Mouse (Mus musculus): ENCODE results near the gene Nmt1. TPM values are rescaled to one million over a fixed set of nuclear protein-coding genes. Genes with fewer than 3 reads are reported as not detected.

The Nmt1 gene
- total and polyA plus RNA-seq, 2 experiments from 2014 or later, result 40.5 to 48.6 TPM

DNA sequence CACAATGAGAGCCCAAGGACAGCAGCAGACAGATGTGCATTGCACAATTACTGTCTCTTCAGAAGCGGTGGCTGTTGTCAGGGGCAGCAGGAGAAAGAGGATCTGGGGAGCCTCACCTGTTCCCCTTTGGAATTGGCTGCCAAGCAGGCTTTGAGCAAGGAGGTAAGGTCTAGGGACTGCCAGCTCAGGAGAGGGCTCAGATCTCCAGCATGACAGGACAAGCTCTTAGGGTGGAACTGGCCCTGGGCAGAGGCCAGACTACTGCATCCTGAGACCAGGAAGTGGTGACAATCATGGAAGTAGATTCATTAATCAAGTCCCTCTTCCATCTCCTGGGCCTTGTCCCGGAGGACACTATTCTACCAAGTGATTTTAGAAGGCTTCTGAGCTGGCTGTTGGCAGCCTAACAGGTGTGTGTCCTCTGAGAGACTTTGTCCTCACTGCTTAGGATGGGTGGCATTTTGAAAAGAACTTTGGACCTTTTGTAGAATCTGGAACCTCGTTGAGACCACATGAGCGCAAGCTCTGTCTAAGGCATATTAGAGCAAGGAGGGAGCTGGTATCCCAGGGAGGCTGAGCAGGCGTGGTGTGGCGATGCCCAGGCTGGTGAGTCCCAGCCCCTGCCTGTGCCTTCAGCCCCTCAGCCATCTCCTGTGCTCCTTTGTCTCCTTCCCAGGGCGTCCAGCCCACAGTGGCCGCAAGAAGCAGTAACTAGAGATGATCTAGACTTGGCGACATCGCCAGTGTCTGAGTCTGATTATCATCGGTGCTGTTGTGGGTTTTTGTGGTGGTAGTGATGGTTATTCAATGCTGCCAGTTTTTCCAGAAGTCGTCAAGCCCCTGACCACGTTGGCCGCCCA lies 38.4 kb downstream of the Nmt1 start:
- DNase-seq (ENCODE audit: low spot score) (no peak), ATAC-seq (ENCODE audit: low FRiP score) (no peak)
- Histone ChIP-seq H3K4me3 (ENCODE audit: low read depth, low read length) (no peak overlapping the region), H3K4me2 (ENCODE audit: low read depth, low read length, poor library complexity, severe bottlenecking) (no peak overlapping the region), H3K4me1 (ENCODE audit: insufficient read depth, low read length) (no peaks in the 10 kb centered on the region), H3K9me3 (ENCODE audit: low read length) (no peaks in the 10 kb centered on the region), H3K9ac (replicated peaks; ENCODE audit: low read length, poor library complexity, severe bottlenecking) (no peak overlapping the region), H3K27me3 (ENCODE audit: insufficient read depth, low read length) (no peaks in the 10 kb centered on the region), H3K27ac (ENCODE audit: low read depth, low read length) (no peak overlapping the region), H3K36me3 (ENCODE audit: insufficient read depth, low read length) (peaks cover 59% of the 10 kb centered on the region)
- no peak for TF ChIP-seq CTCF (IDR thresholded peaks at IDR 0.05)
- WGBS, result 96% methylated on average over 14 of the region's 14 CpGs

DNA sequence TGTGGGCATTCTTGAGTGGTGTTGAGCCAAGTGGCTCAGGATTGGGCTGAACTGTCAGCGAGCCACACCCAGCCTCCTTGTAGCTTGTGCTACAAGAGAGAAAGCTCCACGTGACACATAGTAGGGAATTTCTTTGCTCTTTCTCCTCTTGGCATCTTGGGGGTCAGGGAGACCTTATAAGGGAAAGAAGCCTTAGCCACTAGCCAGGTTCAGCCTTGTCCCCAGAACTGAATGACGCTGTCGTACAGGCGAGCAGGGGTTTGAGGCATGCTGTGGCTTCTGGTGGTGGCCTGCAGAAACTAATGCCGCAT lies 39.0 kb downstream of the Nmt1 start:
- Histone ChIP-seq H3K27me3 (ENCODE audit: insufficient read depth, low read length) (no peaks in the 10 kb centered on the region), H3K4me1 (ENCODE audit: insufficient read depth, low read length) (no peaks in the 10 kb centered on the region), H3K9ac (replicated peaks; ENCODE audit: low read length, poor library complexity, severe bottlenecking) (no peak overlapping the region), H3K4me2 (ENCODE audit: low read depth, low read length, poor library complexity, severe bottlenecking) (no peak overlapping the region), H3K27ac (ENCODE audit: low read depth, low read length) (no peak overlapping the region), H3K4me3 (ENCODE audit: low read depth, low read length) (no peak overlapping the region), H3K36me3 (ENCODE audit: insufficient read depth, low read length) (peaks cover 59% of the 10 kb centered on the region), H3K9me3 (ENCODE audit: low read length) (no peaks in the 10 kb centered on the region)
- TF ChIP-seq CTCF (IDR thresholded peaks at IDR 0.05), result no peak
- ATAC-seq (ENCODE audit: low FRiP score), result no peak
- DNase-seq (ENCODE audit: low spot score), result no peak
- WGBS, result 89% methylated on average over 6 of the region's 6 CpGs

DNA sequence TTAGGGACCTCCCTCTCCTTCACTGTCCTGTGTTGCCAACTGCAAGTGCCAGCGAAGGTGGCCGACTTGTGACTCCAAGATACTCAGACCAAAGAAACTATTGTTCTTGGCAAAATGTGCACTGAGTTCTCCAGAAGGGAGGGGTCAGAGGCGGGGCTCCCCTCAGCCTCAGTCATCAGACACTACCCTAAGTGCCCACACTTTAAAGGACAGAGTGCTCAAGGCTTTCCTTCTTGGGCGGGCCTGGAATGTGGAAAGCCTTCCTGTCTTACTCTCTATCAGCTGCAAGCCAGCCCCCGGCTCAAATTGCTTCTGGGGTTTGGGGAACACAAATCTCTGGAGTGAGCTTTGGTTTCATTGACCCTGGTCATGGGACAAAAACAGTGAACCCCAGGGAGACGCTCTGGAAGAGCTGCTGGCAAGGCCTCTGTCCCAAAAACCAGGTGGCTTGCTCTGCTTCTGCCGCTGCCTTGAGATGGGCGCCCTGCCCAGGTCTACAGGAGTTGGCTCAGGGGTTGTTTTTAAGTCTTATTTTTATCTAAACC lies 39.5 kb downstream of the Nmt1 start:
- Histone ChIP-seq H3K4me3 (ENCODE audit: low read depth, low read length) (no peak overlapping the region), H3K36me3 (ENCODE audit: insufficient read depth, low read length) (peaks cover 59% of the 10 kb centered on the region), H3K4me2 (ENCODE audit: low read depth, low read length, poor library complexity, severe bottlenecking) (no peak overlapping the region), H3K4me1 (ENCODE audit: insufficient read depth, low read length) (no peaks in the 10 kb centered on the region), H3K9ac (replicated peaks; ENCODE audit: low read length, poor library complexity, severe bottlenecking) (no peak overlapping the region), H3K9me3 (ENCODE audit: low read length) (no peaks in the 10 kb centered on the region), H3K27ac (ENCODE audit: low read depth, low read length) (no peak overlapping the region), H3K27me3 (ENCODE audit: insufficient read depth, low read length) (no peaks in the 10 kb centered on the region)
- no peak for TF ChIP-seq CTCF (IDR thresholded peaks at IDR 0.05)
- no peak for DNase-seq (ENCODE audit: low spot score)
- ATAC-seq (ENCODE audit: low FRiP score), result no peak
- 84% methylated on average over 8 of the region's 8 CpGs for WGBS

DNA sequence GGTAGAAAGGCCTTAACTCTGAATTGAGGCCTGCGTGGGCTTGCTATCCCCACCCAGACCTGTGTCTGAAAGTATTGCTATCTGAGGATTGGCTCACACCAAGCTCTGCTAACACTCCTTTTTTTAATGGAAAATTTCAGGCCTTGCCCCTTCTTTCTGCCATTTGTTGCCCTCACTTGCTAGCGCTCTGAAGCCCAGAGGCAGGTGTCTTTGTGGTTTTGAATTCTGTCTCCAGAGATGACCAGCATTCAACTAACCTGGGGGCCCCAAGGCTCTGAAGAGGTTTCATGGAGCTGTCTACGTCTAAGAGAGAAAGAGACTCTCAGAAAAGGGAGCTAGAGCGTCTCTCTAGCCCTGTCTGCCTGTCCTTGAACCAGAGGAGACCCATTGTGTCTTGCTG lies 40.3 kb downstream of the Nmt1 start:
- Histone ChIP-seq H3K9me3 (ENCODE audit: low read length) (no peaks in the 10 kb centered on the region), H3K4me3 (ENCODE audit: low read depth, low read length) (no peak overlapping the region), H3K4me2 (ENCODE audit: low read depth, low read length, poor library complexity, severe bottlenecking) (no peak overlapping the region), H3K27ac (ENCODE audit: low read depth, low read length) (no peak overlapping the region), H3K9ac (replicated peaks; ENCODE audit: low read length, poor library complexity, severe bottlenecking) (no peak overlapping the region; the same call in 1 of the 2 replicates), H3K27me3 (ENCODE audit: insufficient read depth, low read length) (no peaks in the 10 kb centered on the region), H3K36me3 (ENCODE audit: insufficient read depth, low read length) (peaks cover 56% of the 10 kb centered on the region), H3K4me1 (ENCODE audit: insufficient read depth, low read length) (no peaks in the 10 kb centered on the region)
- 92% methylated on average over 4 of the region's 4 CpGs for WGBS
- TF ChIP-seq CTCF (IDR thresholded peaks at IDR 0.05), result no peak
- ATAC-seq (ENCODE audit: low FRiP score) (no peak), DNase-seq (ENCODE audit: low spot score) (no peak)

DNA sequence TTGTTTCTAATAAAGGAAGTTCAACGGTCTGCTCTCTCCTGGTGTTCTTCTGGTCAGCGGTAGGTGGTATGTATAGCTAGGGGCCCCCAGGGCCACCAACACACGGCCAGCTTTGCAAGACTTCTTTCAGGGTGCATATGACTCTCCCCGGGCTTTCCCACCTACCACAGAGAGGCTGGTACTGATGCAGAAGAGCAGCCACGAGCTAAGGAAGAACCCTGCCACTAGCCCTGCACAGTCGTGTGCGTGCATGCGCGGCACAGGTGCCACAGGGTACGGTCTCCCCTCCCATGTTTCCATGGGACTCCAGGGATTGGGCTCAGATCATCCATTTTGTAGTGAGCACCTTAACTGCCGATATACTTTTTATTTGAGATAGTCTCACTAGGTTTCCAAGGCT lies 40.9 kb downstream of the Nmt1 start:
- no peaks in the 10 kb centered on the region for H3K27me3 ChIP-seq (ENCODE audit: insufficient read depth, low read length)
- TF ChIP-seq CTCF (IDR thresholded peaks at IDR 0.05), result no peak
- ATAC-seq (ENCODE audit: low FRiP score), result no peak
- no peak for DNase-seq (ENCODE audit: low spot score)
- H3K27ac ChIP-seq (ENCODE audit: low read depth, low read length), result no peak overlapping the region
- WGBS, result 93% methylated on average over 11 of the region's 11 CpGs
- no peak overlapping the region for H3K9ac ChIP-seq (replicated peaks; ENCODE audit: low read length, poor library complexity, severe bottlenecking)
- H3K36me3 ChIP-seq (ENCODE audit: insufficient read depth, low read length), result peaks cover 50% of the 10 kb centered on the region
- H3K4me2 ChIP-seq (ENCODE audit: low read depth, low read length, poor library complexity, severe bottlenecking), result no peak overlapping the region
- H3K9me3 ChIP-seq (ENCODE audit: low read length), result no peaks in the 10 kb centered on the region
- no peaks in the 10 kb centered on the region for H3K4me1 ChIP-seq (ENCODE audit: insufficient read depth, low read length)
- H3K4me3 ChIP-seq (ENCODE audit: low read depth, low read length), result no peak overlapping the region

DNA sequence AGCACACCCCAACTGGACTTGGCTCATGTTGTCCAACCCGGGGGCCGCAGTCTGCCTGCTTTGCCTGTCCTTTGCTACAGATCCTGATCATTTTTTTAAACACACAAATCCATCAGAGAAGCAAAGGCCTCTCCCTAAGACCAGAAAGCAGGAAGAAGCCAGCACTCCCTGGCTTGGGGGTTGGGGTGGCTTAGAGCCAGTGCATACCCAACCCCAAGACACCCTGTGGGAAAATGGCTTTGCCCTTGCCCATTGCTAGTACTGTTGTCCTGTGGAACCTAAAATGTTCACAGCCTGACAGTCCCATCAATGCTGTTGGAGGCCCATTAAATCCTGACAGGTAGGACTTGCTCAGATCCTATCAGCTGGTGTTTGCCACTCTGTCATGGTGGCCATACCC lies 41.7 kb downstream of the Nmt1 start:
- Histone ChIP-seq H3K4me3 (ENCODE audit: low read depth, low read length) (no peak overlapping the region), H3K27me3 (ENCODE audit: insufficient read depth, low read length) (no peaks in the 10 kb centered on the region), H3K4me1 (ENCODE audit: insufficient read depth, low read length) (peaks cover 4% of the 10 kb centered on the region; the same call in 1 of the 2 replicates), H3K9me3 (ENCODE audit: low read length) (no peaks in the 10 kb centered on the region), H3K9ac (replicated peaks; ENCODE audit: low read length, poor library complexity, severe bottlenecking) (no peak overlapping the region), H3K27ac (ENCODE audit: low read depth, low read length) (no peak overlapping the region), H3K36me3 (ENCODE audit: insufficient read depth, low read length) (peaks cover 42% of the 10 kb centered on the region), H3K4me2 (ENCODE audit: low read depth, low read length, poor library complexity, severe bottlenecking) (no peak overlapping the region)
- ATAC-seq (ENCODE audit: low FRiP score) (no peak), DNase-seq (ENCODE audit: low spot score) (no peak)
- TF ChIP-seq CTCF (IDR thresholded peaks at IDR 0.05), result no peak
- 96% methylated on average over 2 of the region's 2 CpGs for WGBS
